Mouse (Mus musculus) hindbrain, embryonic 15.5 days (tissue): ENCODE results near the gene Uba52. TPM values are rescaled to one million over a fixed set of nuclear protein-coding genes. Genes with fewer than 3 reads are reported as not detected.

ENCODE experiments used
- ATAC-seq: fragments of 200-750 bp; cut with Nextera tagmentation; 2 replicates; pipeline ENCODE4 v1.8.0; 2017; ENCODE audit warnings: low read depth, moderate number of reproducible peaks, moderate TSS enrichment; ENCODE audit not compliant: low FRiP score
- H3K27ac ChIP-seq: fragments of 300-500 bp; sonication (generic); replicated peaks from 2 replicates; pipeline ENCODE4 v1.5.1; 2015; ENCODE audit warnings: mild to moderate bottlenecking, inconsistent platforms
- H3K27me3 ChIP-seq: fragments of 300-500 bp; sonication (generic); 2 replicates; pipeline ENCODE4 v1.6.1; 2015; ENCODE audit warnings: control low read depth, inconsistent platforms
- H3K36me3 ChIP-seq: fragments of 300-500 bp; sonication (generic); 2 replicates; pipeline ENCODE4 v1.6.1; 2015; ENCODE audit warnings: control low read depth, inconsistent platforms
- H3K4me1 ChIP-seq: fragments of 300-500 bp; sonication (generic); replicated peaks from 2 replicates; pipeline ENCODE4 v1.6.1; 2015; ENCODE audit warnings: control low read depth, inconsistent platforms
- H3K4me2 ChIP-seq: fragments of 300-500 bp; sonication (generic); 2 replicates; pipeline ENCODE4 v1.6.1; 2015; ENCODE audit warnings: moderate library complexity, mild to moderate bottlenecking, inconsistent platforms
- H3K4me3 ChIP-seq: fragments of 300-500 bp; sonication (generic); 2 replicates; pipeline ENCODE4 v1.5.1; 2015; ENCODE audit warnings: mild to moderate bottlenecking, inconsistent platforms
- H3K9ac ChIP-seq: fragments of 300-500 bp; sonication (generic); 2 replicates; pipeline ENCODE4 v1.6.1; 2015; ENCODE audit warnings: inconsistent platforms
- H3K9me3 ChIP-seq: fragments of 300-500 bp; sonication (generic); 2 replicates; pipeline ENCODE4 v1.6.1; 2016; ENCODE audit warnings: control low read depth, inconsistent platforms
- WGBS: fragments of 180-500 bp; shearing (Covaris S2); methylation state at CpG from one replicate; pipeline ENCODE4 v1.1.7; 2015; 5-methylcytosine and 5-hydroxymethylcytosine counted together
- polyA plus RNA-seq: library from polyadenylated mRNA; unstranded; fragments of >200 nt; fragmentation: Nextera tagmentation; extraction: Ambion mirVana; gene quantifications from 2 replicates; pipeline ENCODE4 v1.2.1, GENCODE M21; 2015

Uba52 gene
- polyA plus RNA-seq, 1 experiment from 2014 or later, result 652 TPM

DNA sequence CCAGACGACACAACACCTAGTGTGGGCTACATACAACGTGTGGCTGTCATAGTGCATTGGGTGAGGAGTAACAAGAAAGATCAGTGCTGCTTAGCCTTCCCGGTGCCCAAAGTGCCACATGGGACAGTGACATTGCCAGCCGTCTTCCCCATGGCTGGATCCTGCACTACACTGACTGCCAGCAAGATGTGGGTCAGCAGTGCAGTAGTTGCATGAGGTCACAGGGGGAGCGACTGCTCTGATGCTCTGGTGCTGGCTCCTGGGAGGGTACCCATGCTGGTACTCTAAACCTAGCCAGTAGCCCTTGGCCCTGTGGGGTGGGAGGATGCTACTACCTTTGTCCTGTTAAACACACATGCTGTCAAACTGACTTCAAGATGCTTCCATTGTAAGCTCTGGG lies 50.4 kb downstream of the Uba52 start:
- ATAC-seq, result no peak
- H3K9me3 ChIP-seq, result no peaks in the 10 kb centered on the region
- 0 out of 2 replicates have a peak, but pooled peaks cover 6% of the 10 kb centered on the region for H3K4me1 ChIP-seq
- H3K9ac ChIP-seq, result no peak overlapping the region
- H3K27me3 ChIP-seq, result no peaks in the 10 kb centered on the region
- H3K4me3 ChIP-seq, result no peak overlapping the region
- 93% methylated on average over 5 of the region's 5 CpGs for WGBS
- H3K4me2 ChIP-seq, result no peak overlapping the region
- no peak overlapping the region for H3K27ac ChIP-seq
- H3K36me3 ChIP-seq, result no peaks in the 10 kb centered on the region

DNA sequence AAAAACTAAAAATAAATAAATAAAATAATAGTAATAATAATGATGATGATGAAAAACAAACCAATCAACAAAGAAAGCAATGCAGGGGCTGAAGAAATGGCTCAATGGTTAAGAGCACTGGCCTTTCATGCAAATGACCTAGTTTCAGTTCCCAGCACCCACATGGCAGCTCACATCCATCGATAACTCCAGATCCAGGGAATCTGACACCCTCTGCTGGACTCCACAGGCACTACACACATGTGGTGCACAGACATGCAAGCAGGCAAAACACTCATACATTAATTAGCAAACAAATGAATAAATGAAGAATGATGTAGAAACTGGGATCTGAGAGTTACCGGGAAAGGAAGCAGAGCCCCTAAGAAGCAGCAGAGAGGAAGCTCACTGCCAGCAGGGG lies 51.0 kb downstream of the Uba52 start:
- Histone ChIP-seq H3K4me1 (0 out of 2 replicates have a peak, but pooled peaks cover 6% of the 10 kb centered on the region), H3K27ac (no peak overlapping the region), H3K9ac (no peak overlapping the region), H3K36me3 (no peaks in the 10 kb centered on the region), H3K4me3 (no peak overlapping the region), H3K4me2 (no peak overlapping the region), H3K9me3 (no peaks in the 10 kb centered on the region), H3K27me3 (no peaks in the 10 kb centered on the region)
- WGBS, result 92% methylated on average over 2 of the region's 2 CpGs
- no peak for ATAC-seq

GRCm38 (mm10) chr8:70458462-70458861 lies 52.1 kb downstream of the Uba52 start:
- ATAC-seq, result no peak
- H3K4me3 ChIP-seq, result no peak overlapping the region
- no peaks in the 10 kb centered on the region for H3K27me3 ChIP-seq
- 0 out of 2 replicates have a peak, but pooled peaks cover 3% of the 10 kb centered on the region for H3K4me1 ChIP-seq
- no peak overlapping the region for H3K9ac ChIP-seq
- H3K4me2 ChIP-seq, result no peak overlapping the region
- no peaks in the 10 kb centered on the region for H3K36me3 ChIP-seq
- 88% methylated on average over 3 of the region's 3 CpGs for WGBS
- H3K9me3 ChIP-seq, result no peaks in the 10 kb centered on the region
- no peak overlapping the region for H3K27ac ChIP-seq

Other genes with a start within 250 kb of the Uba52 start
- 30.8 and 36.5 TPM in 2 replicates for gene Homer3, start 228.0 kb downstream of the Uba52 start, polyA plus RNA-seq
- 44.2 and 46.3 TPM in 2 replicates for gene Ddx49, start 208.3 kb downstream of the Uba52 start, polyA plus RNA-seq
- 291 and 295 TPM in 2 replicates for gene Cope, start 208.3 kb downstream of the Uba52 start, polyA plus RNA-seq
- gene Cers1, start 195.0 kb downstream of the Uba52 start, polyA plus RNA-seq, result 37.8 and 43.2 TPM in 2 replicates
- gene Gdf1, start 181.0 kb downstream of the Uba52 start, polyA plus RNA-seq, result 2.8 and 7.8 TPM in 2 replicates
- gene Upf1, start 157.5 kb downstream of the Uba52 start, polyA plus RNA-seq, result 14.5 and 15.1 TPM in 2 replicates
- 0.27 and 0.47 TPM in 2 replicates for gene Comp, start 137.2 kb downstream of the Uba52 start, polyA plus RNA-seq
- 46.1 and 57.4 TPM in 2 replicates for gene Crtc1, start 71.2 kb downstream of the Uba52 start, polyA plus RNA-seq
- 29.5 and 33.6 TPM in 2 replicates for gene Klhl26, start 33.8 kb downstream of the Uba52 start, polyA plus RNA-seq
- gene Tmem59l, start 23.4 kb downstream of the Uba52 start, polyA plus RNA-seq, result 133 and 145 TPM in 2 replicates
- gene Crlf1, start 17.6 kb downstream of the Uba52 start, polyA plus RNA-seq, result 7.0 and 8.6 TPM in 2 replicates
- gene Rex1bd, start 4.0 kb downstream of the Uba52 start, polyA plus RNA-seq, result 161 and 177 TPM in 2 replicates
- 393 and 420 TPM in 2 replicates for gene Fkbp8, start 16.9 kb upstream of the Uba52 start, polyA plus RNA-seq
- 48.5 and 49.0 TPM in 2 replicates for gene Kxd1, start 17.2 kb upstream of the Uba52 start, polyA plus RNA-seq
- gene Ell, start 28.7 kb upstream of the Uba52 start, polyA plus RNA-seq, result 15.1 and 20.9 TPM in 2 replicates
- gene Isyna1, start 83.6 kb upstream of the Uba52 start, polyA plus RNA-seq, result 146 and 152 TPM in 2 replicates
- gene Ssbp4, start 98.1 kb upstream of the Uba52 start, polyA plus RNA-seq, result 150 and 172 TPM in 2 replicates
- 1.1 and 2.2 TPM in 2 replicates for gene Lrrc25, start 105.4 kb upstream of the Uba52 start, polyA plus RNA-seq
- 0.25 and 0.30 TPM in 2 replicates for gene Gdf15, start 121.7 kb upstream of the Uba52 start, polyA plus RNA-seq
- 76.5 and 77.8 TPM in 2 replicates for gene Pgpep1, start 149.6 kb upstream of the Uba52 start, polyA plus RNA-seq
- 192 and 193 TPM in 2 replicates for gene Lsm4, start 162.4 kb upstream of the Uba52 start, polyA plus RNA-seq
- 98.4 and 105 TPM in 2 replicates for gene Jund, start 188.1 kb upstream of the Uba52 start, polyA plus RNA-seq
- 0.09 TPM in 2 replicates for gene Iqcn, start 192.7 kb upstream of the Uba52 start, polyA plus RNA-seq
- gene Gm3336, start 207.7 kb upstream of the Uba52 start, polyA plus RNA-seq, result not detected in 2 replicates
- gene Pde4c, start 212.9 kb upstream of the Uba52 start, polyA plus RNA-seq, result 0.21 and 0.35 TPM in 2 replicates
- gene Rab3a, start 243.9 kb upstream of the Uba52 start, polyA plus RNA-seq, result 503 and 561 TPM in 2 replicates